Mouse (Mus musculus) MEL (cell line): ENCODE data around the gene Olfr279.

Experiments
- MYB ChIP-seq: IDR thresholded peaks from 2 replicates; pipeline ENCODE4 v1.6.1; 2011; ENCODE audit warnings: mild to moderate bottlenecking, low read depth, low read length, improper control_type of control experiment
- SIN3A ChIP-seq: IDR thresholded peaks from 2 replicates; pipeline ENCODE4 v1.6.1; 2012; ENCODE audit warnings: low read length, improper control_type of control experiment, inconsistent platforms
- TCF12 ChIP-seq: IDR thresholded peaks from 2 replicates; pipeline ENCODE4 v1.6.1; 2014; ENCODE audit warnings: low read depth, mild to moderate bottlenecking, inconsistent platforms, low read length, improper control_type of control experiment, moderate library complexity

DNA sequence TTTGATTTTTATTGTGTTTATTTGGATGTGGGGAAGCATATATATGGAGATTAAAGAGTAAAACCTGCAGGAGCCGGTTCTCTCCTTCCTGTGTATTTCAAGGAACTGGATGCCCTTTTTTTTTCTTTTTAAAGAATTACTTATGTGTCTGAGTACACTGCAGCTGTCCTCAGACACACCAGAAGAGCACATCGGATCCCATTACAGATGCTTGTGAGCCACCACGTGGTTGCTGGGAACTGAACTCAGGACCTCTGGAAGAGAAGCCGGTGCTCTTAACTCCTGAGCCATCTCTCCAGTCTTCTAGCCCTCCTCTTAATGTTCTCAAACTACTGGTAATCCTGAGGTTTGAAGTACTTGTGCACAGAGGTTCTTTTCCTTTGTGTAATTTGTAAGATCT, 45.7 kb downstream of the Olfr279 start:
- TF ChIP-seq TCF12 = no peak
- no peak for TF ChIP-seq MYB
- no peak for TF ChIP-seq SIN3A
